Comparison of ENCODE assay signal across 20 mouse cellular contexts in genomic region chr16:9865710-9866109, GRCm38 (mm10).
A peak's percentile ranks its signal among the peaks of the same experiment; 100 is the strongest.
DNase-seq lines count a peak whose midpoint lies in the region; ATAC-seq and TF ChIP-seq lines count a peak whose summit lies in the region.
"Had no signal": no experiment of that assay in that cellular context is flagged by ENCODE, and none has a peak within 500 bp of the region (broad histone marks: within the 10 kb centered on the region; RNA-seq: fewer than 3 reads in every experiment).

No protein-coding gene starts in this region.

- no peak for DNase-seq in hindbrain, postnatal 0 days (ENCODE audit: low spot score)
- DNase-seq in midbrain, embryonic 14.5 days, result peak; percentile 7
- no peak for DNase-seq in midbrain, embryonic 11.5 days (ENCODE audit: low spot score, missing footprints)
- no peak for DNase-seq in thymus, postnatal 25 days
- DNase-seq: cerebellum, postnatal 36 days; gastrocnemius, adult 2 months; heart, postnatal 10 days; kidney, adult 18-20 months; kidney, postnatal 36 days; lung, adult 18-20 months; right cerebral cortex, postnatal 4 days had no signal

- no peak for TF ChIP-seq EP300 in ES-Bruce4 (IDR thresholded peaks at IDR 0.05; ENCODE audit: insufficient read depth, low read depth, low read length)

- H3K27ac ChIP-seq in hindbrain, postnatal 0 days, result no peak overlapping the region
- no peak overlapping the region for H3K27ac ChIP-seq in hindbrain, embryonic 13.5 days
- H3K27ac ChIP-seq in midbrain, embryonic 14.5 days (replicated peaks; ENCODE audit: low read depth, low read length), result no peak overlapping the region
- no peak overlapping the region for H3K27ac ChIP-seq in midbrain, embryonic 11.5 days (ENCODE audit: low read depth, low read length)
- no peak overlapping the region for H3K27ac ChIP-seq in ES-Bruce4 (ENCODE audit: insufficient read depth, low read length)
- H3K27ac ChIP-seq in cortical plate, adult 2 months (ENCODE audit: insufficient read depth, low read length), result no peak overlapping the region
- no peak overlapping the region for H3K27ac ChIP-seq in midbrain, embryonic 16.5 days (ENCODE audit: low read length)
- H3K27ac ChIP-seq: gastrocnemius, adult 2 months; hindbrain, embryonic 14.5 days; limb, embryonic 10.5 days; macrophage; neural tube, embryonic 12.5 days had no signal

- TF ChIP-seq CTCF in hindbrain, postnatal 0 days (IDR thresholded peaks at IDR 0.05; ENCODE audit: low read depth), result peak; percentile 41
- TF ChIP-seq CTCF in ES-Bruce4 (IDR thresholded peaks at IDR 0.05; ENCODE audit: low read depth, low read length), result peak; percentile 50
- 0 out of 2 replicates have a peak, but pooled peaks have one; percentile 7 for TF ChIP-seq CTCF in cortical plate, adult 2 months (IDR thresholded peaks at IDR 0.05; ENCODE audit: extremely low read depth, insufficient read depth, low read length)

- TF ChIP-seq POLR2A in ES-Bruce4 (IDR thresholded peaks at IDR 0.05; ENCODE audit: insufficient read depth, low read length), result no peak
- no peak for TF ChIP-seq POLR2A in cortical plate, adult 2 months (IDR thresholded peaks at IDR 0.05; ENCODE audit: extremely low read depth, insufficient read depth, low read length)

- no peak overlapping the region for H3K4me3 ChIP-seq in hindbrain, postnatal 0 days (ENCODE audit: low read length)
- no peak overlapping the region for H3K4me3 ChIP-seq in hindbrain, embryonic 13.5 days
- no peak overlapping the region for H3K4me3 ChIP-seq in midbrain, embryonic 14.5 days (replicated peaks; ENCODE audit: low read depth, low read length)
- H3K4me3 ChIP-seq in midbrain, embryonic 11.5 days (ENCODE audit: low read depth, low read length), result no peak overlapping the region
- H3K4me3 ChIP-seq in ES-Bruce4 (ENCODE audit: low read depth, low read length), result no peak overlapping the region
- no peak overlapping the region for H3K4me3 ChIP-seq in cortical plate, adult 2 months (ENCODE audit: insufficient read depth, low read length)
- H3K4me3 ChIP-seq in midbrain, embryonic 16.5 days (ENCODE audit: low read depth, low read length), result no peak overlapping the region
- H3K4me3 ChIP-seq: gastrocnemius, adult 2 months; limb, embryonic 10.5 days; neural tube, embryonic 12.5 days had no signal

- H3K9me3 ChIP-seq in hindbrain, postnatal 0 days (ENCODE audit: low read length), result no peaks in the 10 kb centered on the region
- no peaks in the 10 kb centered on the region for H3K9me3 ChIP-seq in hindbrain, embryonic 13.5 days
- no peaks in the 10 kb centered on the region for H3K9me3 ChIP-seq in midbrain, embryonic 14.5 days (ENCODE audit: control insufficient read depth, low read length)
- no peaks in the 10 kb centered on the region for H3K9me3 ChIP-seq in midbrain, embryonic 11.5 days (ENCODE audit: control insufficient read depth, low read length)
- H3K9me3 ChIP-seq in ES-Bruce4 (replicated peaks; ENCODE audit: control insufficient read depth, insufficient read depth, low read length, poor library complexity, severe bottlenecking), result no peaks in the 10 kb centered on the region
- no peaks in the 10 kb centered on the region for H3K9me3 ChIP-seq in midbrain, embryonic 16.5 days (replicated peaks; ENCODE audit: control insufficient read depth, low read length, poor library complexity, severe bottlenecking)
- H3K9me3 ChIP-seq: limb, embryonic 10.5 days; neural tube, embryonic 12.5 days had no signal

- H3K9ac ChIP-seq in hindbrain, postnatal 0 days (replicated peaks; ENCODE audit: low read length), result no peak overlapping the region
- no peak overlapping the region for H3K9ac ChIP-seq in hindbrain, embryonic 13.5 days
- H3K9ac ChIP-seq in midbrain, embryonic 14.5 days (replicated peaks; ENCODE audit: low read length), result no peak overlapping the region
- H3K9ac ChIP-seq in midbrain, embryonic 11.5 days (ENCODE audit: low read length), result no peak overlapping the region
- no peak overlapping the region for H3K9ac ChIP-seq in ES-Bruce4 (ENCODE audit: low read depth, poor library complexity, severe bottlenecking)
- no peak overlapping the region for H3K9ac ChIP-seq in midbrain, embryonic 16.5 days (ENCODE audit: low read depth, low read length)
- H3K9ac ChIP-seq: hindbrain, embryonic 14.5 days; neural tube, embryonic 12.5 days had no signal

- no peaks in the 10 kb centered on the region for H3K27me3 ChIP-seq in hindbrain, postnatal 0 days (ENCODE audit: insufficient read depth, low read length)
- no peaks in the 10 kb centered on the region for H3K27me3 ChIP-seq in hindbrain, embryonic 13.5 days
- H3K27me3 ChIP-seq in midbrain, embryonic 14.5 days (ENCODE audit: control insufficient read depth, insufficient read depth, low read length), result no peaks in the 10 kb centered on the region
- H3K27me3 ChIP-seq in midbrain, embryonic 11.5 days (ENCODE audit: control insufficient read depth, insufficient read depth, low read length), result no peaks in the 10 kb centered on the region
- H3K27me3 ChIP-seq in ES-Bruce4 (ENCODE audit: control insufficient read depth, insufficient read depth, low read length, poor library complexity, severe bottlenecking), result no peaks in the 10 kb centered on the region
- H3K27me3 ChIP-seq in midbrain, embryonic 16.5 days (ENCODE audit: control insufficient read depth, insufficient read depth, low read depth, low read length), result no peaks in the 10 kb centered on the region
- H3K27me3 ChIP-seq: neural tube, embryonic 12.5 days had no signal

- no peak overlapping the region for H3K4me2 ChIP-seq in hindbrain, postnatal 0 days (ENCODE audit: low read depth, low read length)
- no peak overlapping the region for H3K4me2 ChIP-seq in hindbrain, embryonic 13.5 days
- no peak overlapping the region for H3K4me2 ChIP-seq in midbrain, embryonic 14.5 days (ENCODE audit: low read length)
- H3K4me2 ChIP-seq in midbrain, embryonic 11.5 days, result no peak overlapping the region
- H3K4me2 ChIP-seq in midbrain, embryonic 16.5 days (ENCODE audit: low read length), result no peak overlapping the region
- H3K4me2 ChIP-seq: hindbrain, embryonic 14.5 days; neural tube, embryonic 12.5 days had no signal

- H3K4me1 ChIP-seq in hindbrain, postnatal 0 days (ENCODE audit: insufficient read depth, low read length), result no peaks in the 10 kb centered on the region
- H3K4me1 ChIP-seq in hindbrain, embryonic 13.5 days (replicated peaks), result no peaks in the 10 kb centered on the region
- no peaks in the 10 kb centered on the region for H3K4me1 ChIP-seq in midbrain, embryonic 14.5 days (ENCODE audit: control insufficient read depth, insufficient read depth, low read length)
- no peaks in the 10 kb centered on the region for H3K4me1 ChIP-seq in midbrain, embryonic 11.5 days (ENCODE audit: control insufficient read depth, insufficient read depth, low read length)
- no peaks in the 10 kb centered on the region for H3K4me1 ChIP-seq in ES-Bruce4 (ENCODE audit: control insufficient read depth, insufficient read depth, low read length)
- peaks cover 8% of the 10 kb centered on the region for H3K4me1 ChIP-seq in cortical plate, adult 2 months (ENCODE audit: control insufficient read depth, insufficient read depth, low read length)
- no peaks in the 10 kb centered on the region for H3K4me1 ChIP-seq in midbrain, embryonic 16.5 days (ENCODE audit: control insufficient read depth, insufficient read depth, low read length)
- H3K4me1 ChIP-seq: limb, embryonic 10.5 days; neural tube, embryonic 12.5 days had no signal

- no peak for ATAC-seq in hindbrain, postnatal 0 days
- no peak for ATAC-seq in hindbrain, embryonic 13.5 days (ENCODE audit: low FRiP score)
- ATAC-seq in midbrain, embryonic 14.5 days (ENCODE audit: low FRiP score, low TSS enrichment), result no peak
- no peak for ATAC-seq in midbrain, embryonic 11.5 days (ENCODE audit: low FRiP score)
- no peak for ATAC-seq in midbrain, embryonic 16.5 days
- ATAC-seq: forebrain, embryonic 16.5 days had no signal

- H3K36me3 ChIP-seq in hindbrain, postnatal 0 days (ENCODE audit: insufficient read depth, low read length), result no peaks in the 10 kb centered on the region
- no peaks in the 10 kb centered on the region for H3K36me3 ChIP-seq in hindbrain, embryonic 13.5 days
- no peaks in the 10 kb centered on the region for H3K36me3 ChIP-seq in midbrain, embryonic 14.5 days (ENCODE audit: control insufficient read depth, insufficient read depth, low read length)
- H3K36me3 ChIP-seq in midbrain, embryonic 11.5 days (ENCODE audit: control insufficient read depth, insufficient read depth, low read length), result no peaks in the 10 kb centered on the region
- no peaks in the 10 kb centered on the region for H3K36me3 ChIP-seq in ES-Bruce4 (ENCODE audit: control insufficient read depth, insufficient read depth, low read length, poor library complexity, severe bottlenecking)
- no peaks in the 10 kb centered on the region for H3K36me3 ChIP-seq in midbrain, embryonic 16.5 days (ENCODE audit: control insufficient read depth, insufficient read depth, low read length)
- H3K36me3 ChIP-seq: limb, embryonic 10.5 days; neural tube, embryonic 12.5 days had no signal

- 76% methylated on average over 3 of the region's 3 CpGs for WGBS in hindbrain, postnatal 0 days
- 87% methylated on average over 3 of the region's 3 CpGs for WGBS in hindbrain, embryonic 13.5 days
- 89% methylated on average over 3 of the region's 3 CpGs for WGBS in midbrain, embryonic 14.5 days
- 81% methylated on average over 3 of the region's 3 CpGs for WGBS in midbrain, embryonic 11.5 days
- 78% methylated on average over 3 of the region's 3 CpGs for WGBS in midbrain, embryonic 16.5 days
